Mouse (Mus musculus): ENCODE results near the gene Gm28043. TPM values are rescaled to one million over a fixed set of nuclear protein-coding genes. Genes with fewer than 3 reads are reported as not detected.
A peak's percentile ranks its signal among the peaks of the same experiment; 100 is the strongest.

Gene Gm28043
- 2.5 and 2.8 TPM in 2 replicates for polyA plus RNA-seq (2016; fragmentation: Nextera tagmentation; extraction: Ambion mirVana)

DNA sequence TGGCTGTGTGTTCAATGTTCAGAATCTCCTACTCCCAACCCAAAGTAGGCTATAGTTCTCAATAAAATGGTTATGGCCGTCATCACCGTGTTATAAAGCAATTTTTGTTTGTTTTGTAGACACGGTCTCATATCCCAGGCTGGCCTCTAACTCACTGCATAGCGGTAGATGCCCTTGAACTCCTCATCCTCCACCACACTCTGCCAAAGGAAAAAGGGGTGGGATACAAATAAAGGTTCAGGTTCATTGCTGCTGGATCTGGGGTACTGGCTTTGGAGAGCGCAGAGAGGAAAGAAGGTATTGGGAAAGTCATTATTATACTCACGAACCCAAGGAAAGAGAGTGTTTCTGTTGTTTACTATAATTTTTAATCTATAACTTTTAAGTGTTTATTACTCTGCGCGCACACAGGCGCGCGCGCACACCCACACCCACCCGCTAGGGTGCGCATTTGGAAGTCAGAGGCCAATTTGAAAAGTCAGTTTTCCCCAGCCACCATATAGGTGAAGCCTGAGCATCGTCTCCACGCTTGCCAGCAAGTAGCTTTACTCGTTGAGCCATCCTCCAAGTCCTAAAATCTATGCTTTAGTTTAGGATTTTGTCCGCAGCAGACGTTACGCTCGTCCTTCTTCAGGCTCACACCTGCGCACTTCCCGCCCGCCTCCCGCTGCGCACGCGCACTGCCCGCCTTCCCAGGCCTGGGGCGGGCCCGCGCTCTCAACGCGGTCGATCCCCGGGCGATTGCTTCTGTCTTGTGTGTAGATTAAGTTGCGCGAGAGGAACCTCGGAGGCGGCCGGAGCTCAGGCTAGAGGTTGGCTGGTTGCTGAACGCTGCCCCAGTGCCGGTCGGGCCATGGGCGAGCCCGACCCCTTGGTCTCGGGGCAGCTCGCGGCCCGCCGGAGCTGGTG lies at the start of gene Gm28043, which contains the start of gene Rnf8:
TSS of gene Gm28043 (plus strand) at position 762 of the 909 bp plus-strand sequence.
TSS of gene Rnf8 (plus strand) at position 676 of the 909 bp plus-strand sequence.
- no peaks in the 10 kb centered on the region for H3K9me3 ChIP-seq (replicated peaks)
- peaks cover 26% of the 10 kb centered on the region for H3K36me3 ChIP-seq
- 2% methylated on average over 52 of the region's 52 CpGs for WGBS
- H3K4me1 ChIP-seq, result peaks cover 24% of the 10 kb centered on the region
- peak; percentile 97 for DNase-seq (ENCODE audit: low spot score)
- H3K27me3 ChIP-seq (ENCODE audit: low read depth, poor library complexity, severe bottlenecking), result no peaks in the 10 kb centered on the region
- peak within 1 kb of the TSS; percentile 93 for H3K4me3 ChIP-seq
- peak within 1 kb of the TSS; percentile 96 for H3K27ac ChIP-seq

DNA sequence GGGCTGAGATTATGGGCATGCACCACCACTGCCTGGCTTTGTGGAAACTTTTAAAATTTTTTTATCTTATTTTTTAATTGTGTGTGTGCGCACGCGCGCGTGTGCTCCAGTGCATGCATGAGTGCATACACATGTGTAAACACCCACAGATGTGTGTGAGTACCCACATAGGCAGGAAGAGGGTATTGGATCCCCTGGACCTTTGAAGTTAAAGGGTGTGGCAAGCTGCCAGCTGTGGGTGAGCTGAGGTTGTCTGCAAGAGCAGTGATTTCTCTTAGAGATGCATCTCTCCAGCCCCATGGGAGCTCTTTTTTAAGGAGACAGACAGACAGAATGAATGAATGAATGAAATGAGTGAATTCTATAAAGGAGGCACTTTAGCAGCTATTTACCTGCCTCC lies 49.2 kb upstream of the Gm28043 start:
- no peak overlapping the region for H3K27ac ChIP-seq
- 98% methylated on average over 5 of the region's 5 CpGs for WGBS
- H3K4me3 ChIP-seq, result no peak overlapping the region
- DNase-seq (ENCODE audit: low spot score), result no peak
- 0 out of 2 replicates have a peak, but pooled peaks cover 8% of the 10 kb centered on the region for H3K4me1 ChIP-seq
- no peaks in the 10 kb centered on the region for H3K9me3 ChIP-seq (replicated peaks)
- H3K36me3 ChIP-seq, result peaks cover 57% of the 10 kb centered on the region
- H3K27me3 ChIP-seq (ENCODE audit: low read depth, poor library complexity, severe bottlenecking), result no peaks in the 10 kb centered on the region

DNA sequence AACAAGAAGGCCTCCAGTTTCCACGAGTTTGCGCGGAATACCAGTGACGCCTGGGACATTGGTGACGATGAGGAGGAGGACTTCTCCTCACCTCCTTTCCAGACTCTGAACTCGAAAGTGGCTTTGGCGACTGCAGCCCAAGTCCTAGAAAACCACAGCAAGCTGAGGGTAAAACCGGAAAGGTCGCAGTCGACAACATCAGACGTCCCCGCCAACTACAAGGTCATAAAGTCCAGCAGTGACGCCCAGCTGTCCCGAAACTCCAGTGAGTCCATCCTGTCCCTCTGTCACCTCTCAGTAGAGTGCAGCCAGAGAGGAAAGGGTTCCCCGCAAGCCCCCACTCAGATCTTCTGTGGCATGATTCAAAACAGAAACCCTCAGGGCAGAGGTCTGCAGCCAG lies 46.2 kb upstream of the Gm28043 start:
- Histone ChIP-seq H3K27ac (no peak overlapping the region), H3K27me3 (ENCODE audit: low read depth, poor library complexity, severe bottlenecking) (no peaks in the 10 kb centered on the region), H3K36me3 (peaks cover 86% of the 10 kb centered on the region), H3K9me3 (replicated peaks) (no peaks in the 10 kb centered on the region), H3K4me1 (0 out of 2 replicates have a peak, but pooled peaks cover 8% of the 10 kb centered on the region), H3K4me3 (no peak overlapping the region)
- WGBS, result 89% methylated on average over 15 of the region's 15 CpGs
- DNase-seq (ENCODE audit: low spot score), result no peak

DNA sequence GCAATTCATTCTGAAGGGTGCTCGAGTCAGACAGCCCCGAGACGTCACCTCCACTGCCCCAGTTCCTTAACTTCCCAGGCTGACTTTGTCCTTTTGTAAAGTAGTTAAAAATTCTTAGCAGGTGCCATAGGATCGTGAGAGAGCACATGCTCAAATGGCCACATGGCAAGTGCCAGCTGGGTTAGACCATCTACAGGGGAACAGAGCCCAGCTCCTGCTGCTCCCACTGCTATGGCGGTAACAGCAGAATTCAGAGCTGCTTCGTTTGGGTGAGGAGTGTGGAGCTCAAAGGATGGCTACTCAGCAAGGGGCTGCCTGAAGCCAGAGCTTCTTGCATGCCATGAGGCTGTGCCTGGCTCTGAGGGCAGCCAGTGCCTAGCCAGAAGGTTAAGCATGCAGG lies 44.8 kb upstream of the Gm28043 start:
- no peak for DNase-seq (ENCODE audit: low spot score)
- Histone ChIP-seq H3K27me3 (ENCODE audit: low read depth, poor library complexity, severe bottlenecking) (no peaks in the 10 kb centered on the region), H3K9me3 (replicated peaks) (no peaks in the 10 kb centered on the region), H3K27ac (no peak overlapping the region), H3K36me3 (peaks cover 88% of the 10 kb centered on the region), H3K4me3 (no peak overlapping the region), H3K4me1 (0 out of 2 replicates have a peak, but pooled peaks cover 8% of the 10 kb centered on the region)
- WGBS, result 86% methylated on average over 6 of the region's 6 CpGs

DNA sequence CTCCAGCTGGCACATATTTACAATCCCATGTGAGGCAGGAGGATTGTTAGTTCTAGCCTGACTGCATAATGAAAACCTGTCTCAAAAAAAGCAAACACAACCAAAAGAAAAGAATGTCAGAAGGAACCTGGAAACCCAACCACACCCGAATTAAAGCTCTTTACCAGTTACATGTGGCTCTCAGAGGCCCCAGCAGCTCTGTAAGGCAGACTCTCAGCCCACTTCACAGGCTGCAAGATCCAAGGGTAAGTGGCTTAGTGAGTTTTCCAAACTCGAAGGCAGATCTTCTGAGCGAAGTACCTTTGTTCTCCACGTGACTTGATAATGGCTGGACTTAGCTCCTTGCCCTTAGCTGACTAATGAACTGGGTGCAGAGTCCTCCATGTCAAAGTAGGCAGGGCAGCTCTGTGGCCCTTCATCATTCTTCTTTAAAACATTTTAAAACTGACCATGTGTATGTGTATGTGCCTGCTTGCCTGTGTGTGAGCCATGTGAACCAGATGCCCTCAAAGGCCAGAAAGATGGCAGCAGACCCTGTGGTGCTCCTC lies 35.0 kb upstream of the Gm28043 start:
- H3K9me3 ChIP-seq (replicated peaks), result no peaks in the 10 kb centered on the region
- DNase-seq (ENCODE audit: low spot score), result no peak
- WGBS, result 88% methylated on average over 4 of the region's 4 CpGs
- no peak overlapping the region for H3K27ac ChIP-seq
- peaks cover 7% of the 10 kb centered on the region; the same call in 1 of the 2 replicates for H3K4me1 ChIP-seq
- peaks cover 87% of the 10 kb centered on the region for H3K36me3 ChIP-seq
- no peaks in the 10 kb centered on the region for H3K27me3 ChIP-seq (ENCODE audit: low read depth, poor library complexity, severe bottlenecking)
- H3K4me3 ChIP-seq, result no peak overlapping the region

DNA sequence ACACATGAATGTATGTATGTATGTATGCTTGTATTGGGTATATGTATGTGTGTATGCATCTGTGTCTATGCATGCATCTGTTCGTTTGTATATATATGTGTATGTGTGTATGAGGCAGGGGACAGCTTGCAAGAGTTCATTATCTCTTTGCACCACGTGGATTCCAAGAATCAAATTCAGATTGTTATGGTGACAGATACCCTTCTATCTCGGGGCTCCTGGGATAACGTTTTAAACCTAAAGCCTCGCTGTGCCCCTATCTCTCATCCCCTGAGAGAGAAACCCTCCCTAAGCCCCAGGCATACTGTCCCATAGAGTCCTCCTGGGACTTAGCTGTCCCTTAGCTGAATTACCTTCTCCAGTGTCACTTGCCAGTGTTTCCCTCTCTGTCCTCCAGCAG lies 31.1 kb upstream of the Gm28043 start:
- H3K4me3 ChIP-seq, result no peak overlapping the region
- no peaks in the 10 kb centered on the region for H3K9me3 ChIP-seq (replicated peaks)
- no peak for DNase-seq (ENCODE audit: low spot score)
- H3K36me3 ChIP-seq, result peaks cover 62% of the 10 kb centered on the region
- no peaks in the 10 kb centered on the region for H3K27me3 ChIP-seq (ENCODE audit: low read depth, poor library complexity, severe bottlenecking)
- 90% methylated on average over 5 of the region's 5 CpGs for WGBS
- H3K27ac ChIP-seq, result no peak overlapping the region
- no peaks in the 10 kb centered on the region for H3K4me1 ChIP-seq

DNA sequence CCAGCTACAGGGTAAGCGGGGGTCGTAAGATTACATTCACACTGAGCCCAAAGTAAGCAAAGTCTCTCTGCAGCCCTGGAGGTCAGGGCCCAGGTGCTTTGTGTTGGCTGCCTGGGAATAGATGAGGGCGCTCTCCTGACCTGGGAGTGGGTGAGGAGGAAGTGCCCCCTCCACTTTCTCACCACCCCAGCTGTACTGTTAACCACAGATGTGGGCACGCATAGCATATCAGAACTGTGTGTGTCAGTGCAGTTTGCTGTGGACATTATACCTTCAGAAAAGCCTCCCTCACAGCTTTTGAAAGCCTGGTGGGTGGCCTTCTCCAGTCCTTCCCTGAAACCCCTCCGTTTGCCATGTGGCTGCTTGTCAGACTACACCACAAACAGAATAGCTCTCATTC lies 30.4 kb upstream of the Gm28043 start:
- Histone ChIP-seq H3K4me1 (peaks cover 7% of the 10 kb centered on the region), H3K4me3 (no peak overlapping the region), H3K9me3 (replicated peaks) (no peaks in the 10 kb centered on the region), H3K27ac (no peak overlapping the region), H3K27me3 (ENCODE audit: low read depth, poor library complexity, severe bottlenecking) (no peaks in the 10 kb centered on the region), H3K36me3 (peaks cover 58% of the 10 kb centered on the region)
- DNase-seq (ENCODE audit: low spot score), result no peak
- 87% methylated on average over 5 of the region's 5 CpGs for WGBS

DNA sequence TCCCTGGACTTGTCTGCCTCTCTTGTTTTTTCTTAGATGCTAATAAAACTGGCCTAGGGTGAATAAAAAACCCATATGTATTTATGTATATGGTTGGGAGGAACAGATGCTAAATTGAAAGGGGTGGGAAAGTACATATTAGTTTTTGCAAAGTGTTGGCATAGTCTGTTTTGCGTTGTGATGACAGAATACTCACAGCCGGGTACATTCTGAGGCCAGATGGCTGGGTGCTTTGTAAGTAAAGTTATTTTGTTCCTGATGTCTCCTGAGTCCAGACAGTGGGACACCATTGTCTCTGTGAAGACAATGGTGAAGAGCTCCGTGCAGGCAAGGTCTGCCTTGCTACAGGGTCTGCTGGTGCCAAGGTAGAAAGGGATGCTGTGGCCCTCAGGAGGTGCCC lies 29.9 kb upstream of the Gm28043 start:
- Histone ChIP-seq H3K27me3 (ENCODE audit: low read depth, poor library complexity, severe bottlenecking) (no peaks in the 10 kb centered on the region), H3K9me3 (replicated peaks) (no peaks in the 10 kb centered on the region), H3K4me3 (no peak overlapping the region), H3K27ac (no peak overlapping the region), H3K36me3 (peaks cover 54% of the 10 kb centered on the region), H3K4me1 (peaks cover 11% of the 10 kb centered on the region)
- DNase-seq (ENCODE audit: low spot score), result no peak
- WGBS, result 91% methylated on average over 3 of the region's 3 CpGs

DNA sequence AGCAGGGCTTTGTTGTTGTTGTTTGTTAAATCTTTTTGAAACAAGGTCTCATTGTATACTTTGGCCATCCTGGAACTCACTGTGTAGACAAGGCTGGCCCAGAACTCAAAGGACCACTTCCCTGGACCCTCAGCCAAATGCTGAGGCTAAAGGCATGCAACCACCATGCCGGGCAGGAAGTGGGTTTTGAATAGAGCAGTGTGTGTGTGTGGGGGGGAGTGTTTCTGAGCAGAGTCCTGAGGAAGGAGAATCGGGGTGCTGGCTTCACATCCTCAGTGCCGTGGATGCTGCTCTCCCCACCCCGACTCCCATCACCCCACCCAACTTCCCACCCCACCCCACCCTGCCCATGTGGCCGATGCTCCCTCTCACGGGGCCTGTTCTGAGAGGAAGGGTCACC lies 29.2 kb upstream of the Gm28043 start:
- no peaks in the 10 kb centered on the region for H3K9me3 ChIP-seq (replicated peaks)
- H3K27ac ChIP-seq, result no peak overlapping the region
- H3K4me1 ChIP-seq, result peaks cover 12% of the 10 kb centered on the region
- peaks cover 47% of the 10 kb centered on the region for H3K36me3 ChIP-seq
- H3K27me3 ChIP-seq (ENCODE audit: low read depth, poor library complexity, severe bottlenecking), result no peaks in the 10 kb centered on the region
- WGBS, result 88% methylated on average over 6 of the region's 6 CpGs
- DNase-seq (ENCODE audit: low spot score), result no peak
- no peak overlapping the region for H3K4me3 ChIP-seq

DNA sequence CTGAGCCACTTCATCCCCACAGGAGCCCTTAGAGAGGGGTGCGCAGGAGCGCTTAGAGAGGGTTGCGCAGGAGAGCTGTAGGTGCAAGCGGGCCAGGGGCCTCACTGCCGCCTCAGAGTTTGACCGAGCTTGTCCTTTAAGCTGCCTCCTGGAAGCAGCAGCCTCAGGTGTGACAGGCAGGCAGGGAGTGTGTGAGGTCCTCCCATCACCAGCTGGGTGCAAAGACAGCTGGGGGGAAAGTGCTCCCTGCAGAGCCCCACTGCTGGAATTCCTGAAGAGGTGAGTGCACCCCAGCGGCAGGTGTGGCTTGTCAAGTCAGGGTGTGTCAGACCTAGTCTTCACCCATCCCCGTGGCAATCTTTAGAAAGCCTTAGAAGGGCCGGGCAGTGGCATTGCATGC lies 27.8 kb upstream of the Gm28043 start:
- Histone ChIP-seq H3K4me3 (no peak overlapping the region), H3K4me1 (peaks cover 12% of the 10 kb centered on the region), H3K27me3 (ENCODE audit: low read depth, poor library complexity, severe bottlenecking) (no peaks in the 10 kb centered on the region), H3K9me3 (replicated peaks) (no peaks in the 10 kb centered on the region), H3K27ac (no peak overlapping the region), H3K36me3 (peaks cover 33% of the 10 kb centered on the region)
- WGBS, result 89% methylated on average over 9 of the region's 9 CpGs
- no peak for DNase-seq (ENCODE audit: low spot score)

DNA sequence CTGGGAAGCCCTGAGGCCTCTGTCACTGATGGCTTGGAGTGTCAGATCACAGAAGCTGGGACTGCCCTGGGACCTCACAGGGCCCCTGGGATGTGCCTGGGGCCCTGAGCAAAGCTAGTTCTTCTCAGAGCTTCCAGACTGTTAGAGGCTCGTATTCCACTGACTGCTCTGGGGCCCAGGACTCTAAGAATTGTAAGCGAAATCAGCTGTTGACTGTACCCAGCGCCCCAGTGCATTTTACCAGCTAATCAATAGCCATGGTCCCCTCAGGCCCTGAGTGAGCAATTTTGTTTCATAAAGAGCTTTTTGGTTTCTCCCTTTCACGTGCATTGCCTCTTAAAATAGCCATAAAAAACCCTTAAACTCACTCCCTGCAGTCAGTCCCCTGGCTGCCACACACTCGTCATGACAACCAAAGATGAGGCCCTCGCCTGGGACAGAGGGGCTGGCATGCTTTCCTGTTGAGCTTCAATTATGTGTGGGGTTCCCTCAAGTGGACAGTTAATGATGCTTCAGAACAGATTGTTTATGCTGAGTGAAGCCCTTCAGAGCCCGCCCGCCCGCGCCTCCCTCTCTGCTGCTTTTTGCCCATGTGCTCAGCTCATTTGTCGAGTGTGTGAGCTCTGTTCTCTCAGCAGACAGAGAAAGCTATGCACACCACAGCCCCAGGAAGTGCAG lies 25.3 kb upstream of the Gm28043 start:
- Histone ChIP-seq H3K9me3 (replicated peaks) (no peaks in the 10 kb centered on the region), H3K27me3 (ENCODE audit: low read depth, poor library complexity, severe bottlenecking) (no peaks in the 10 kb centered on the region), H3K4me1 (peaks cover 12% of the 10 kb centered on the region), H3K27ac (no peak overlapping the region), H3K36me3 (peaks cover 31% of the 10 kb centered on the region), H3K4me3 (no peak overlapping the region)
- no peak for DNase-seq (ENCODE audit: low spot score)
- 71% methylated on average over 11 of the region's 11 CpGs for WGBS

DNA sequence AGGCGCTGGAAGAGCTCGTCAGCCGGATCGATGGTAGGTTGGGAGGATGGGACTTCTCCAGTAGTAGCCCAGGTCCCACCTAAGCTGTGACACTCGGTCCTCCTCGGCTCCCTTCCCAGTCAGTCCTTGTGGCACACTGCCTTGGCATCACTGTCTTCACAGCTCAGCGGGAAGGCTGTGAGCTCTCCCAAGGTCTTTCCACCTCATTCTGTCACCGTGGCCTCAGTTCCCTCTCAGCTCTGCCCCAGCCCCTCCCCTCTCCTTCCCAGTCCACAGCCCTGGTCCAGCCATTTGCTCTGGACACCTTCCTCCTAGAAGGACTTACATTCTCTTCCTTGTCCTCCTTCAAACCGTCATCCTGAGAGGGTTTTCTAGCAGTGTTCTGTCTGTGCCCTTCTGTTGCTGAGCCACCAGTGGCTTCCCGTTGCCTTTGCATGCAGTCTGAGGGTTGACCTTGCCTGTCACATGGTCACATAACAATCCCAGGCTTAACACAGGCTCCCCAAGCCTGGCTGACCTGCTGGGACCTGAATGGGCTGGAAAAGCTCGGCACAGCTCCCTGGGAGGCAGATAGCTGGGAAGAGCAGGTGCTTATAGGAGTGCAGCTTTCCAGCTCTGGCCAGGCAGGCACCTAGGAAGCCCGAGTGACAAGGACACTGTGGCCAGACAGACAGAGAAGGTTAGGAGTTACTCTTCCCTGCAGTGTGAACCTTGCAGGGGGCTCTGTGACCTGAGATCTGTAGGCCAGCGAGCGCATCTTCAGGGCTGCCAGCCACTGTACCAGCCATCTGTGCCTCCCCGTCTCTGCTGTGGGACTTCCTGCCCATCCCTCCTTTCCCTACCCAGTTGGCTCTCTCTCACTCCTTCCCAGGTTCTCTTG lies 18.5 kb upstream of the Gm28043 start:
- WGBS, result 83% methylated on average over 15 of the region's 15 CpGs
- no peak overlapping the region for H3K27ac ChIP-seq

More for the DNA sequence above, 18.5 kb upstream of the Gm28043 start:
- Histone ChIP-seq H3K4me1 (no peaks in the 10 kb centered on the region), H3K36me3 (peaks cover 79% of the 10 kb centered on the region), H3K9me3 (replicated peaks) (no peaks in the 10 kb centered on the region), H3K4me3 (no peak overlapping the region), H3K27me3 (ENCODE audit: low read depth, poor library complexity, severe bottlenecking) (no peaks in the 10 kb centered on the region)
- DNase-seq (ENCODE audit: low spot score), result no peak

All from limb, embryonic 10.5 days (tissue).